Mouse (Mus musculus): ENCODE data around the gene Gm5431. TPM values are rescaled to one million over a fixed set of nuclear protein-coding genes. Genes with fewer than 3 reads are reported as not detected.
"Not testable (repeated sequence)": the region's sequence is repeated elsewhere in the genome, so short reads cannot be mapped to it uniquely, and the experiment has no call there.

Gene Gm5431
- total RNA-seq, 2 experiments from 2014 or later, result 0.18 to 0.33 TPM

DNA sequence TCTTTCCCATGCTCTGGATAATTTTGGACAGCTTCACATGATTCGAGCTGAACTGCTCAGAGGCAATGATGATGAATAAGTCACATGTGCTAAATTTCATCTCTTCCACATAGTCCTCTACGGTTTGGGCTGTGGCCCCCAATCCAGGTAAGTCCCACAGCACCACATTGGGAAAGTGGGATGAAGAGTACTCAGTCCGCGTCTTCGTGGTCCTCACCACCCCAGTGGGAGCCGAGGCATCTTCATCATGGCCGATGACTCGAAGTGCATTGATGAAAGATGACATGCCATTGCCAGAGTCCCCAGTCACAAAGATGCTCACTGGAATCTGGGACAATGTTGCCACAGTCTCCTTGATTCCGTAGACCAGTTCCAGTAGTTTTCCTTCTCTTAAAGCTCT is 35.5 kb downstream of the Gm5431 start:
- intact Hi-C loops (cut with DNase I), result no loop called here
- H3K4me3 ChIP-seq, result no peak overlapping the region
- DNase-seq (ENCODE audit: extremely low spot score in 1 of 2, low spot score in 2 of 2), result no peak
- H3K27ac ChIP-seq, result no peak overlapping the region
- TF ChIP-seq CTCF (IDR thresholded peaks at IDR 0.05), result no peak

DNA sequence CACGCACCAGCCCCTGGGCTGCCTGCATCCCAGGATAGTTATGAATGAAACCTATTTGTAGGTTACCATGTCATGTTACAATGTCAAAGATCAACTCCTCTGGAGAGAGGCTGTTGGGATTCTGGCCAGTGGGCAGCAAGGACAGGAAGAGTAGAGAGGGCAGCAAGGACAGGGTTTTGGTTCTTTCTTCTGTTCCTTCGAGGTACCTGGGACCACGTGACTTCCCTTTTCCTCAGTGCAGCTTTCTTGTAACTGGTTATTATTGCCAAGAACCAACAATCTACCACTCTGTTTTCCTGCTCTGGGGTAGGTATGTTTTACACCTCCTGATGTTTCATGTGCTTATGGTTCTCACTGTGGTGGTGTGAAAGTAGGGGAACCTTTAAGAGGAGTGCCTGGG is 38.2 kb downstream of the Gm5431 start:
- no peak for TF ChIP-seq CTCF (IDR thresholded peaks at IDR 0.05)
- DNase-seq (ENCODE audit: extremely low spot score in 1 of 2, low spot score in 2 of 2), result no peak
- Histone ChIP-seq H3K27ac (no peak overlapping the region), H3K4me3 (no peak overlapping the region)
- intact Hi-C loops (cut with DNase I), result no loop called here

- Histone ChIP-seq H3K27ac (no peak overlapping the region), H3K4me3 (no peak overlapping the region)
- no peak for DNase-seq (ENCODE audit: extremely low spot score in 1 of 2, low spot score in 2 of 2)
- no peak for TF ChIP-seq CTCF (IDR thresholded peaks at IDR 0.05)
- intact Hi-C loops (cut with DNase I), result no loop called here
Observed at GRCm38 (mm10) chr11:48862784-48863319, 39.2 kb downstream of the Gm5431 start.

DNA sequence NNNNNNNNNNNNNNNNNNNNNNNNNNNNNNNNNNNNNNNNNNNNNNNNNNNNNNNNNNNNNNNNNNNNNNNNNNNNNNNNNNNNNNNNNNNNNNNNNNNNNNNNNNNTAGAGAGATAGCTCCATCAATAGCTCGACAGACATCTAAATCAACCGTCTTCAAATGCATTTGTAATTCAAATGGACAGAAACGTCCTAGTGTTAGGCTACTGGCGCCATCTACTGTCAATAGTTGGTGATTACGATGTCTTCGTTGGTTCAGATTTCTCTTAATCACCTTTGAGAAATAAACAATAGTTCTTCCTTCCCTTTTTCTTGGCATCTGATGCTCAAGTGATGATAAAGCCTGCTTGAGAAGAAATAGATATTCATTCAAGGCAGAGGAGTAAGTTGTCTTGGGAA is 43.0 kb downstream of the Gm5431 start:
- H3K27ac ChIP-seq, result no peak overlapping the region; the same call in 1 of the 2 replicates

DNA sequence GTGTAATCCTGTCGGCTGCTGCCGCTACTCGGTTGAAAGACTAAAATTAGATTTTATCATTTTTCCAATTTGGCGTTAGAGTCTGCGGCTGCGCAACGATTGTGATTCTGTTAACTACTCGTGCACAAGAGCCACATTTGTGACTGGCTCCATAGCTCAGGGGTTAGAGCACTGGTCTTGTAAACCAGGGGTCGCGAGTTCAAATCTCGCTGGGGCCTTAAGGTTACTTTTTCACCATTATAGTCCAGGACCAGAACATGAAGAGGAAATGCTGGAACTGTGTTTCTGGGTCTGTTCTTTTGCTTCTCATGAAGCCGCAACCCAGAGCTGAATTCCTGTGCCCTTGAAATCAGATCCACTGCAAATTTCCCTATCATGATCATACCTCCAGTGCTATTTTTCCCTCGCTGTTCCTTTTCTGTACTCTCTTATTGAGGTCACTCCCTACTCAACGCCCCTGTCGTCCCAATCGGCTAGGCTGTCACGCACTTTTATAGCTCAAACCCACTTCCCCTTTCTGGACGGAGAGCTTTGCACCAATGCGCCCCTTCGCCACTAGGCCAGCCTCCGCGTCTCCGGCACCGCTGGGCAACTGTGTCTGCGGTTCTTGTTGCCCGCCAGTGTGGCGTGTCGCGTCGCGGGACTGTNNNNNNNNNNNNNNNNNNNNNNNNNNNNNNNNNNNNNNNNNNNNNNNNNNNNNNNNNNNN is 48.4 kb downstream of the Gm5431 start:
- intact Hi-C loops (cut with DNase I), result no loop called here
- TF ChIP-seq CTCF (IDR thresholded peaks at IDR 0.05), result peak; percentile 30
- H3K4me3 ChIP-seq, result peak overlapping the region; percentile 51
- peak; percentile 92 to 96 for DNase-seq (ENCODE audit: extremely low spot score in 1 of 2, low spot score in 2 of 2)
- H3K27ac ChIP-seq, result peak overlapping the region; percentile 83

More for the DNA sequence above, 43.0 kb downstream of the Gm5431 start:
- H3K4me3 ChIP-seq, result peak overlapping the region; percentile 51
- intact Hi-C loops (cut with DNase I), result loop anchor here (1.0 to 5.0 kb wide), 2 partner anchors 69 to 388 kb away; no protein-coding TSS in a partner anchor
- peak; percentile 86 for TF ChIP-seq CTCF (IDR thresholded peaks at IDR 0.05)
- DNase-seq (ENCODE audit: extremely low spot score in 1 of 2, low spot score in 2 of 2), result no peak

GRCm38 (mm10) chr11:48852624-48853473 is 49.2 kb downstream of the Gm5431 start:
- TF ChIP-seq CTCF (IDR thresholded peaks at IDR 0.05), result no peak
- Histone ChIP-seq H3K27ac (peak overlapping the region; percentile 83), H3K4me3 (peak overlapping the region; percentile 51)
- no peak for DNase-seq (ENCODE audit: extremely low spot score in 1 of 2, low spot score in 2 of 2)
- intact Hi-C loops (cut with DNase I), result no loop called here

DNA sequence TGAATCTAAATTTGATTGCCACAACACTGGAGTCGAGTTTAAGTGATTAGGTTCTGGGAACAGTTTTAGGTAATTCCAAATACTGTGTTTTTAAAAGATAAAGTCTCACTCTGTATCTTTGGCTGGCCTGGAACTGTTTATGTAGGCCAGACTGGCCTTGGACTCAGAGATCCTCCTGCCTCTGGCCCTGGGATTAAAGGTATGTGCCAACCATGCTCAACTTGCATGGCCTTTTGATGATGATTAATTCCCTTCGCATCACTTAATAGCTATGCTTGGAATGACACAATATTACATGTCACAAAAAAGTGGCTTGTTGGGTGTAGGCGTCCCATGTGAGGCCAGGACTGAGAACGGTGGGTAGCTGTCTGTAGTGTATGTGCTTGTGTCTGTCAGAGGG is 49.8 kb downstream of the Gm5431 start:
- no peak for DNase-seq (ENCODE audit: extremely low spot score in 1 of 2, low spot score in 2 of 2)
- H3K27ac ChIP-seq, result no peak overlapping the region
- intact Hi-C loops (cut with DNase I), result no loop called here
- no peak overlapping the region for H3K4me3 ChIP-seq
- no peak for TF ChIP-seq CTCF (IDR thresholded peaks at IDR 0.05)

DNA sequence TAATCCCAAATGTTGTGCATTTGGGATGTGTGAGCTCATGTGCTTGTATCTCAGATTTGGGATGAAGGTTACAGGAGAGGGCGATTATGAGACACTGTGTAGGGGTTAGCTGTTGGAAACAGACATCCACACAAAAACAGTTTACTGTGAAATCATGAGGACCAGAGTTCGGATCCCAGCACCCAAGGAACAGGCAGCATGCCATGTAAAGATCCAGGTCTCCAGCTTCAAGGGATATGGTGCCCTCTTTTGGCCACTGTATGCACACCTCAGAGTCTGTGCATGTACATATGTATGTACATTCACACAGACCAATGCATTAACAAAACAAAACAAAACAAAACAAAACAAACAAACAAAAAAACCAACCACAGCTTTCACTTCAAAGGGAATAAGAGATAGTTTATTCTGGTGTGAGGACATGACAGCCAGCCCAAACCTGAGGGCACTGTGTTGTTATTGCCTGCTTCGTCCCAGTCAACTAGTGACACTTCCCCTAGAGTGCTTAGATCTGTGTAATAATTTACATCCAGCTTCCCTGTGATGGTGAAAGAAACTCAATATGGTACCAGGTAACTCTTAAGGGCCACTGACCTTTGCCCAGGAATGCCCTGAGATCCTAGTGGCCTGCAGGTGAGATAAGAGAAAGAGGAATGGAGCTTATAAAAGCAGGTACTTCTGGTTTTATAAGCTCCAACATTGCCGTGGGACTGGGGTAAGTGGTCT is 50.6 kb downstream of the Gm5431 start:
- intact Hi-C loops (cut with DNase I), result no loop called here
- Histone ChIP-seq H3K27ac (no peak overlapping the region), H3K4me3 (no peak overlapping the region)
- no peak for DNase-seq (ENCODE audit: extremely low spot score in 1 of 2, low spot score in 2 of 2)
- no peak; the same call in none of the 2 replicates for TF ChIP-seq CTCF (IDR thresholded peaks at IDR 0.05)

DNA sequence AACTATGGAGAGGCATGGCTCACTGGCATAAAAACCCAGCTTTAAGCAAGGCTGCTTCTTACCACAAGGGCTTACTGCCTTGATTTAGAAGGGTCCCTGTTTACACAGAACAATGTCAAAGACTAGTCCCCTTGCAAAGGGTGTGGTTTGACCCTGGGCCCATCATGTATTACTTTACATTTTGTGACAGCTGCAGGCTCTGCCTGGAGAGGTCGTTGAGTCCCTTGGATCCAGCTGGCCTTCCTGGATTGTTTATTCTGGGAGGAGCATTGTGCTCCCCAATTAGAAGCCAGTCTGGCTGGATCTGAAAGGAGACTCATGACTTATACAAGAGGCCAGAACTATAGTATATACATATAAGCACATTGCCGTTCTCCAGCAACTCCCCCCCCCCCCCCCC is 51.8 kb downstream of the Gm5431 start:
- intact Hi-C loops (cut with DNase I), result no loop called here

DNA sequence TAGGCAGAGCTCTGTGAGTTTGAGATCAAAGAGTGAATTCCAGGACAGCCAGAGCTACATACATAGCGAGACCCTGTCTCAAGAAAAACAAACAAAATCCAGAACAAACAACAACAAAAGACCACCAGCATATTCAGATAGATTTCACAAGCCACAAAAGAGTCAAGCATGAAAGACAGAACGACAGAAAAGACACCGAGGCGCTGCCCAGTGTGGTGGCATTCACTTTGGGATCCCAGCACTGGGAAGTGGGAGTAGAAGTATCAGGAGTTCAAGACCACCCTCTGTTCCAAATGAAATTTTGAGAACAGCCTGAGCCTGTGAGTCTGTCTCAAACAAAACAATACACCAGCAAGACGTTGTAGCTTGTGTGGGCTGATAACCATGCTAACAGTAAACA is 55.1 kb downstream of the Gm5431 start:
- DNase-seq (ENCODE audit: extremely low spot score in 1 of 2, low spot score in 2 of 2), result no peak
- Histone ChIP-seq H3K4me3 (no peak overlapping the region), H3K27ac (no peak overlapping the region)
- TF ChIP-seq CTCF (IDR thresholded peaks at IDR 0.05), result no peak
- intact Hi-C loops (cut with DNase I), result no loop called here

More for the DNA sequence above, 51.8 kb downstream of the Gm5431 start:
- no peak overlapping the region for H3K4me3 ChIP-seq
- TF ChIP-seq CTCF (IDR thresholded peaks at IDR 0.05), result no peak
- DNase-seq (ENCODE audit: extremely low spot score in 1 of 2, low spot score in 2 of 2), result no peak
- no peak overlapping the region for H3K27ac ChIP-seq

GRCm38 (mm10) chr11:48846362-48846761 is 55.7 kb downstream of the Gm5431 start:
- DNase-seq (ENCODE audit: extremely low spot score in 1 of 2, low spot score in 2 of 2); H3K27ac ChIP-seq; intact Hi-C loops (cut with DNase I); H3K4me3 ChIP-seq: not testable (repeated sequence)

Measured in left cerebral cortex, adult 2 months (tissue).